Mouse (Mus musculus) embryo, embryonic 11 days (tissue): ENCODE data around the gene Neo1.
"Not testable (repeated sequence)": the region's sequence is repeated elsewhere in the genome, so short reads cannot be mapped to it uniquely, and the experiment has no call there.

Source experiments
- DNase-seq: peaks from one replicate; pipeline ENCODE4 v3.0.0-alpha.2; 2015

The Neo1 gene

DNA sequence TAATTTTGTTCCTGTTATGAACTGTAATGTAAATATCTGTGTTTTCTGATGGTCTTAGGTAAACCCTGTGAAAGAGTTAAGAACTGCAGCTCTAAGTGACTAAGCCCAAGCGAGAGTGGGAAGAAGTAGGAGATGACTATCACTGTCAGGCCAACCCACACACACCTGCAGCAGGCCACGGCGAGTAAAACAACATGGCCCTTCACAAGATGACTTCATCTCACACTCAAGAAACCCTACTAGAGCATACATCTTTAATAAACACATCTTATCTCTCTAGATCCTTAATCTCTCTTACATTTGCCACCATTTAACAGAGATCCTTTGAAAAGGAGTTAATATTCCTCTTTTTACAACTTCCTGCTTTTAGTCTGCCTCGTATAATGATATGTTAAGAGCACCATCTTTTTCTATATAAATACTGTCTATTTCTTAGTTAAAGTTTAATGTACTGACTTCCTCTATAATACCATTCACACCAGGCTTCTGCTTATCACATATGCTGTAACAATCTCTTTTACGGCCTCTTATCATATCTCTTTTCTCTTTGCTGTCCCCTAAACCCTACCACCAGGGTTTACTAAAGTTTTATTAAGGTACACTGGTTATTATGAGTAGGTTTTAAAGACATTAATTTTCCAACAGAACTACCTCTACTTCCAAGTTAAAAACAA is 46.8 kb downstream of the Neo1 start:
- no peak for DNase-seq

DNA sequence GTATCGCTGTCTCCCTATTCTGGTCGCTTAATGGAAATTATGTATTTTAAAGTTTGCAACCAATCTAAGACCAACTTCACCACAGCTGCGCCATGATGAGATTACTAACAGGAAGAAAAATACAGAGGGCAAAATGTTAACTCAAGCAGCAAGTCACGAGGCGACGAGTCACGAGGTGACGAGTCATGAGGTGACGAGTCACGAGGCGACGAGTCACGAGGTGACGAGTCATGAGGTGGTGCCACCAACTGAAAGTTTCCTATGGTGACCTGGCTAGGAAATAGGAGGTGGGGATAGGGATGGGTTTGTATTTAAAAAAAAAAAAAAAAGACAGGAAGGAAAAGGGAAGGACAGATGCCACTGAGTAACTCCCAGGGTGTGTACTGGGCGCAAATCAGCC is 57.2 kb downstream of the Neo1 start:
- no peak for DNase-seq

DNA sequence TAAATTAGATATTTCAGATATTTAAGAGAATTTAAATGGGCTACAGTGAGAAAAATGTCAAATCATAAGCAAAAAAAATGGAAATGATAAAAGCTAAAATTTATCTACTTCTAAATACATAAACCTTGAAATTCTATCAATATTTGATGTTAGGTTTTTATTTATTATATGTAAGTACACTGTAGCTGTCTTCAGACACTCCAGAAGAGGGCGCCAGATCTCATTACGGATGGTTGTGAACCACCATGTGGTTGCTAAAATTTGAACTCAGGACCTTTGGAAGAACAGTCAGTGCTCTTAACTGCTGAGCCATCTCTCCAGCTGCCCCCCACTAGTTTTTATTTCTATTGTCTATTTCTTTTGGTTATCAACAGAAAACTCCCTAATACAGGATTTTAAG is 65.1 kb downstream of the Neo1 start:
- not testable (repeated sequence) for DNase-seq

DNA sequence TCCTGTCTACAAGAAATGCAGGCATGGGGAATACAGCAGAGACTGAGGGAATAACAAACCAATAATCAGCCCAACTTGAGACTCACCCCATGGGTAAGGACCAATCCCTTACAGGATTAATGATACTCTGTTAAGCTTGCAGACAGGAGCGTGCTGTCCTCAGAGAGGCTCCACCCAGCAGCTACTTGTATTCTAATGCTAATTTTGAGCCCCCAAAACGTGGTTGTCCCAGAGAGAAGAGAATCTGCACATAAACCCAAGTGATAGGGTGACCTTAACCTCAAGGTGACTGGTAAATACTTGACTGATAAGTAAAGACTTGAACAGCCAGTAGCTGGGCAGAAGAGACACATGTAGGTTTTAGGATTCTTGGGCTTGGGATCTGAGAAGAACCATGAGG is 68.9 kb downstream of the Neo1 start:
- DNase-seq = no peak

DNA sequence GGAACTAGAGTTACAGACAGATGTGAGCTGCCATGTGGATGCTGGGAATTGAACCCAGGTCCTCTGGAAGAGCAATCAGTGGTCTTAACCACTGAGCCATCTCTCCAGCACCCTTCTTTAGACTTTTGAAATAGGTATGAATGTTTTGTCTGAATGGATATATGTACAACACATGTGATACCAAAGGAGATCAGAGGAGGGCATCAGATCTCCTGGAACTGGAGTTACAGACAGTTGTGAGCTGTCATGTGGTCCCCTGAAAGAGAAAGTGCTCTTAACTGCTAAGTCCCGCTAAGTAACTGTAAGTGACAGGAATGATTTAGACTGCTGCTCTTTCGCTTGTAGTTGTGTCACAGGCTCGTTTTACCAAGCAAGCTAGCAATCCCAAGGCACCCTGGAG is 80.7 kb downstream of the Neo1 start:
- DNase-seq = no peak

DNA sequence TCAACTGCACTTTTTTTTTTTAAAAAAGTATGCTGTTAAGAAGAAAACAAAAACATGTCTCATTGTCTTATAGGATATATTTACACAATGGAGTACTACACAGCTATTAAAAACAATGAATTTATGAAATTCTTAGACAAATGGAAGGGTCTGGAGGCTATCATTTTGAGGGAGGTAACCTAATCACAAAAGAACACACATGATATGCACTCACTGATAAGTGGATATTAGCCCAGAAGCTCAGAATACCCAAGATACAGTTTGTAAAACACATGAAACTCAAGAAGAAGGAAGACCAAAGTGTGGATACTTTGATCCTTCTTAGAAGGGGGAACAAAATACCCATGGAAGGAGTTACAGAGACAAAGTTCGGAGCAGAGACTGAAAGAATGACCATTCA is 90.3 kb downstream of the Neo1 start:
- DNase-seq = not testable (repeated sequence)

DNA sequence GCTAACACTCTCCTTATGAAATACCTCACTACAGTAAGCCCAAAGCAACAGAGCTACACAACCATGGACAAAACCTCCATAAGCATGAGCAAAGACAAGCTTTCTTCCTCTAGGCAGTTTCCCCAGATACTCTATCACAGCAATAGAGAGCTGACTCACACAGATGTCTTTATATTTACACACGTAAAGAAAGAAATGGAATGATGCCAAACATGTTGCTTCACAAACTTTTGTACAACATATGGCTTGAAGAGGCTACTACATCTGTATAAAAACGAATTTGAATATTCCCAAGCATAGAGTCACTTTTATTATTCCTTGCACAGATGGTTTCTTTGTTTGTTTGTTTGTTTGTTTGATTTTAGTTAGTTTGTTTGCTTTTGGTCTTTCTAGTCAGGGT is 101.5 kb downstream of the Neo1 start:
- DNase-seq = no peak

DNA sequence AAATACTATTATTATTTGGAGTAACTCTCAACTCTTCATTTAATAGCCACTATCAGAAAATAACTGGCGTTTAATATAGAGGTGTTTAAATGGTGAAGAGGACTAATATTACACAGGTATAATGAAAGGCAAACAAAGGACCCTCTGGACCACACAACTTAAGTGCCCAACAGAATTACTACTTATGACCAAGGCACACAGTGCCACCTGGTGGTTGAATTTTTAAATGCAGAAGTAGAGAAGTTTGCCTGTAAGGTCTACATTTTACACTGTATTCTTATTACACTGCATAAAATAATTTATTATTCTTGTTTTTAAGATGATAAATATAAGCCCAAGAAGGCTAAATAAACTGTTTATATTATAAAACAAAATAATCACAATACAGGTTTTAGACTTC is 108.1 kb downstream of the Neo1 start:
- peak; percentile 83 for DNase-seq

DNA sequence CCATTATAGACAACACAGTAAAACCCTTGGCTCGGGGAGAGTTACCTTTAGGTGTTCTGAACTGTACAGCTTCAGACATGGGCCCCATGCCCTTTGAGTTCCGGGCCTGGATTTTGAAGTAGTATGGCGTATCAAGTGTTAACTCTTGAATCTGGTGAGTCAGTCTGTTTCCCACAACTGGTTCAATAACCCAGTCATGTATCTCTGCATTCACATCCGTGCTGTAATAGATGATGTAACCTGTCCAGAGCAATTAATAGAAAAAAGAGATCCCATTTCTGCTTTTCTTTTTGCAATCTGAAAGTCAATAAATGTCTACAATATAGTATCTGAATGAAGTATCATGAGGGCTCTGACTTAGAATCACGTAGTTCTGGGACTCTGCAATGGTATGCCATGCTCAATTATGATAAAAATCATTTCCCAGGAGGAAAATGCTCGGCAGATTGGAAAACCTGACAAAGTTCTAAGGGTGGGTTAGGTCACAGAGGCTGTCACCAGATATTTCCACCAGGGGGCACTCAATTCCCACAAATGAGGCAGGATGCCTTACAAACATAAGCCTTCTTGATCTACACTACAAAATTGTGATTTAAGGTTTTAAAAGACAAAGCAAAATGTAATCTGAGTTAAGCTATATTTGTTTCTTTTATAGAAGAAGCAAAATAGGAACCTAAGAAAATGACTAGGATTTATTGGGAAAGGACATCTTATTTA is 133.2 kb downstream of the Neo1 start:
- peak; percentile 71 for DNase-seq

DNA sequence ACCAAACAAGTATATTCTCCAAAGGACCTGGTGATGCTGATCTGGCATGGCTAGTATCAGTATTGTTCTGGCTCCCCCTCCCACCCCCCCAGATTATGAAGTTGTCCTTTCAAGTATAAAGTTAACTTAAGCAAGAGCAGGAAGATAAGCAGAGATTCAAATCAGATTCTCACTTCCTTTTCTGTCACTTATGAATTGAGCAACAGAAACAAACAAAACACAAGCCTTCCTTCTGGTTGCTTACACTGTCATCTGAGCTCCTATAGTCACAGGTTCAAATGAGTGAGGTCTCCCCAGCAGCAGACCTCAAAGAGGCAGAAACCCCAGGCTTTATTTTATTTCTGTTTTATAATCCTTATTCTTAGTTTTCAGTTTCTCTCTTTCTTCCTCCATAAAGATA is 136.6 kb downstream of the Neo1 start:
- no peak for DNase-seq

DNA sequence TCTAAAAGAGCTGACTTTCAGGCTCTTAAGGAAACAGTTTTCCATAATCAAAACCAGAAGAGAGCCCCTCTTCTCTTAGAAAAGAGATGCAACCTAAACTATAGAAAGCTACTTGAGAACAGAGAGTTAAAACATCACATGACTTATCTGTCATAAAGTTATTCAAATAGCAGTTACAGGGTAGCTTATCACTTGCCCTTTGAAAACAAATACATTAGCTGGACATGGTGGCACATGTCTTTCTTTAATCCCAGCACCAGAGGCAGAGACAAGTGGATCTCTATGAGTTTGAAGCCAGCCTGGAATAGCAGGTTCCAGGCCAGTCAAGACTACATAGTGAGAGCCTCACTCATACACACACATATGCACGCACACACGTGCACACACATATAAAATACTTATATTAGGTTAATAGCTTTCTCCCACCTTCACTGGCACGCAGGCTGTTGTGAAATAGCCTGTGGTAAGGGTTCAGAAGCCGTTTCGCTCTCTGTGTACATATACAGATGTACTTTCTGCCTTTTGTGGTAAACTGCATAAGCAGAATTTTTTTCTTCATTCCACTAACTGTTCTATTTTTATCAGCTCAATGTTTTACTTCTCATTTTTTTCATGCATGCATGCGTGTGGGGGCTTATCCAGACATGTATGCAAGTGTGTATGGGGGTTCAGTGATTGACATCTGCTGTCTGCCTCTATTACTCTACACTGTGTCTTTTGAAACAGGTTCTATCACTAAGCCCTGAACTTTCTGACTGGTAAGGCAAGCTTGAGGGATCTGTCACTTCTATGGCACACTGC is 144.2 kb downstream of the Neo1 start:
- no peak for DNase-seq

DNA sequence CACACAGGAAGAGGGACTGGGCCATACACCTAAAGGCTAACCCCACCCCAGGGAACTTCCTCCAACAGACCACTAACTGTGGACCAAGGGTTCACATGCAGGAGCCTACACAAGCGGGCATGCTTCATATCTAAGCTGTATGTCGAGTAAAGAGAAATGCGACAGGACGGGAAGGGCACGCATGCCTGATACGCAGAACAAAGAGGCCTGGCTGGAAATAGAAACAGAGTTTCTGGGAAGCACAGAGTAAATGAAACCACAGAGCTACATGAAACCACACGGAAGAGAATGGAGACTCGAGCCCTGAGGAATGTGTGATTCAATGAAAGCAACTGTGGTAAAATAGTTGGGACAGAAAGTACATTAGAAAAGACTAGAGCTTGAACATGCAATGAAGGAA is 145.3 kb downstream of the Neo1 start:
- DNase-seq = no peak

DNA sequence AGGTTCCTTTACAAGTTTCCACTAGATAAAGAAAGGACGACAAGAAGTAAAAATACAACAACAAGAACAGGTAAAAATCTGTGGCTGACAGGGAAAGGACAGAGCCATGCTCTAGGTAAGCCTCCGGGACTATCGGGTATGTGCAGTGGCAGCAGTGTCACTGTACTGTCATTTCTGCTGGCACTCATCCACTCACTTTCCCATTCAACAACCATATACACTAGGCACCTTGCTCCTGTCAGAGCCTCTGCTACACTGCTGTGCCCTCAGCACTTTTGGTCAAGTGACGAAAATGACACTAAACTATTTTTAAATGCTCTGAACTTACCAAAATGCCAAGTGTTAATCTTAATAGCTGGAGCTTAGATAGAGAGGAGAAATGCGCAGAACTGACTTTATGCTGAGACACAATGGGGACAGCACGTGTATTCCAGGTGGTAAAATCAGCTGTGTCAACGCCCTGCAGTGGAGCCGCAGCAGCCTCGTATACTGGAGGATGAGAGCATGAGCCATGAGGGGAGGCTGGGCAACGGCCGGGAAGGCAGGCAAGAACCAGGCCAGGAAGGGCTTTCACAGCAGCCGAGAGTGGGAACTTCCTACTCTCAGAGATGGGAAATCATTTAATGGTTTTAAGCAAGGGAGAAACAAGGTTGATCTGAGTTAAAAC is 146.3 kb downstream of the Neo1 start:
- DNase-seq = no peak

DNA sequence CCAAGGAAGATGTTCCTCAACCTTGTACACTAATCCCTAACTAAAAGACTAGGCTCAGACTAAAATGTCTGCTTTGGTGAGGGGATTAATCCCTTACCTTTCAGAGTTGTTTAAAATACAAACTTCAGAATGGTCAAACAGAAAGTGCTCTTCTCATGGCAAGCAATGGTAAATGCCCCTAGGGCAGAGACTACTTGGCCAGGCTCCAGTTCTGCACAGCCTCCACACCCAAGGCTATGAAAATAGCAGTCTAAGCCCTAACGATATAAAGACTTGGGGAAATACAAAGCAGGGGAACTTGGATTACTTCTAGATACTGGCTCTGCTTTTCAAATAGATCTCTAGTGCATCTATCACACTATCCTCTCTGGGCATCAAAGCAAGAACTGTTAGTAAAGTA is 153.6 kb downstream of the Neo1 start:
- DNase-seq = no peak

DNA sequence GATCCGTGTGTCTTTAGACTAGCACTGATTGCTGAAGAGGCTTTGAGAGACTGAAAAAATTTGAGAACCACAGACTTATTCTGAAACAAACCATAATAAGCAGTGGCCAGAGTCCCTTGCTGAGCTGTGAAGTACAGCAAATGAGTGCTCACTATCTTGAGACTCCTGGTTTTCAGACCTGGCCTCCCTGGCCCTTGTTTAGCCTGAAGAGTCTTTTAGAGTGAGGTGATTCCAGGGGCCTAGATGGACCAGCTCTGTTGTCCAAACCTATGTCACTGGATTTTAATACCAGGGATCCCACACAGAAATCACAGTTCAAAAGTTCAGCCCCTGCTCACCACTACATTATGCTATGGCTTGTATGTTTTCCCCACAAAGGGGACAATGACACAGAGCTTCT is 156.4 kb downstream of the Neo1 start:
- DNase-seq = no peak

DNA sequence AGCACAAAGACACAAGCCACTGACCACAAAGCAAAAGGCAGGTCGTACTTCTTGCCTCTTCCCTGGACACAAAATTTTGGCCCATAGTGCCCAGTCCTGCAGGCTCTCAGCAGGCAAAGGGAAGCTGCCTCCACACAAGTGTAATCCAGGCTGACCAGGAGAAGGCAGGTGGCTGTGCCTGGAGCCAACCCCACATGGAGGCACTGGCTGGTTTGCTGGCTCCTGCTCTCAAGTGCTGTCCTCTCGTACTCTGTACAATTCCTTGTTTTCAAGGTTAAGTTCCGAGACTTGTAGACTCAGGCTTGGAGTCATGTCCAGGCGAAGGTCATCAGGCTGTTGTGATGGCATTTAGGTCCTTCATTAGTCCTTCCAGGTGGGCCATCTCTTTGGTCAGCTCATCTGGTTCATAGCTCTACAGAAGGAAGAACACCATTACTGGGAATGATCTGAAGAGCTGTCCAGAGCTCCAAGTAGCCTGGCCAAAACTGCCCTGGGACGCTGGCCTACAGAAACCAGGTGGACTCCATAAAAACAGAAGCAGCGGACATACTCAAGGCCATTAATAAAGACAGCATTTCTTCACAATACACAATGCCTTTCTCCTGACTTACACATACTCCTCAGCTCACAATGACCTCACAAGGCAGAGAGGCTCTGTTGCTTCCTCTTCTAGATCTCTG is 159.2 kb downstream of the Neo1 start:
- DNase-seq = no peak

DNA sequence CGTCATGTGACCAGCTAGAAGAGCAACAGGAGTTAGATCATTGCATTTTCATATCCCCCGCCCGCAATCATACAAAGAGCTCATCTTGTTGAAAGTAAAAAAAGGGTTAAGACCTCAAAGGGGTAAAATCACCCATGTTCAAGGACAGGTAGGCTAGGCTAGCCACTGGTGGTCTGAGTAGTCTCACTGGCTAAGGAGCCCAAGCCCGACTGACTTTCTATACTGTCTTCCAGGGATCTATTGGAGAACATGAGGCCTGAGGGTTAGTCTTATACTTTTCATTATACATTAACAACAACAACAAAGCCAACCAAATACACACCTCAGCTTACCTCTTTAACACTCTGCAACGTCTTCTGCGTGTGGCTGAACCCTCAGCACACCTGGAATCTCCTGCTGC is 160.8 kb downstream of the Neo1 start:
- DNase-seq = no peak

DNA sequence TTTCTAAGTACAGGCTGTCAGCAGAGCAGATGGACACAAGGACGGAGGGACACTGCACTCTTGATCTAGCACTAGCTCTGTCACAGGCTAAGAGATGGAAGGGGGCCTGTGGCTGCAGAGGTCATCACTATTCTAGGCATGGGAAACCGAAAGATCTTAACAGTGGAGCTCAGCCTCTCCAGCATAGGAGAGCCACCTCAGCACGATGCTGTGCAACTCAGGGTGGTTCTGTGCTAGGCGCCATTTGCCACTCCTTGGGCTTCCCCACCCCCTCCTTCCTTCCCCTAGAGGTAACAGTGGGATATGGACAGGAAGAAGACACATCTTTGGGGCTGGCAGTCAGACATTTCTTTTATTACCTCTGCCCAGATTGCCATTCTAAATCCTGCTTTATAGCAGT is 161.9 kb downstream of the Neo1 start:
- no peak for DNase-seq

DNA sequence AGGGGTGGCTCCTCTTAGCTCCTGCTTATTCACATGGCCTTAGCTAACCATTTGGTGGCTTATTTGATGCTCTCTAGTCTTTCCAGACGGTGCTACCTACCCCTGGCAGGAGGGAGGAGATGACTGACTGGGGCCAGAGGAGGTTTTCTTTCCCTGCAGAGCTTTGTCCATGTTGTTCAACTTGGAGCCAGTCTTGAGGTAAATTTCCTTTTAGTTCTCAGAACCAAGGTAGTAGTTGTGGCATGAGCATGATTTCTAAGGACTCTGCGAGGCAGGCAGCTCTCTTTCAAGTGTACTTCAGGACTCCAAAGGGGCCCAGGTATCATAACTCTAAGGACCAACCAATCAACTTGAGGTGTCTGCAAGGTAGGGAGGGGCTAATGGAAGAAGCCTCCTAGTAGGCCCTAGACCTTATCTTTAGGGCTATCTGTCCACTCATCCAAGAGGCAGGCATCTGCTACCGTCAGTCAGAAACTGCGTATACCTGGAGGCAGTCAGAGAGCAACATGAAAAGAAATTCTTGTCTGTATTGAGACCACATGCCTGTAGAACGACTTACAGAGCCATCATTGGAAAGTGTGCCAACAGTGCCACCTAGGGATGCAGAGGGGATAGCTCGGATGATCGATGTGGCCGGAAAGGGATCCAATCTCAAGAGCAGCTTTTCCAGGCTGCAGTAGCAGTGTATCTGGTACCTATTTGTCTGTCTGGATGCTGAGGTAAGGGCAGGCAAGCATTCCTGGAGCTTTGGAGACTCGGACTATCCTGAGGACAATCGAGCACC is 162.5 kb downstream of the Neo1 start:
- peak; percentile 74 for DNase-seq

DNA sequence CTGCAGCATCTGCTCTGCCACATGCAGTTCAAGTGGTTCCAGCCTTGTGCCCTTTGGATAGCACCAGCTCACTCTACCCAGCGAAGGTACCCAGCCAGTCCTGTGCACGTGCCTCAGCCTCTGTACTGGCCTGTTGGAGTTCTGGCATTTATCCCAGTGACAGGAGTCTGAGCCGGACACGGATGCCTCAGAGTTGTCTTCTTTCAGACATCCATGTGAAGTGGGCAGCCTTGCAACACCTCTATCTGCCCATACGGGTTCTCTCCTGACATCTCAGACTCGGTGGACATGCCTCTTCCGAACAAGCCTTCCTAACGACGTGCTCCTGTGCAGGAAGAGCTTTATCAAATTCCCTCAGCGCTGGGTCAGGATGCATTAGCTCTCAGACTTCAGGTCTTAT is 165.1 kb downstream of the Neo1 start:
- no peak for DNase-seq

DNA sequence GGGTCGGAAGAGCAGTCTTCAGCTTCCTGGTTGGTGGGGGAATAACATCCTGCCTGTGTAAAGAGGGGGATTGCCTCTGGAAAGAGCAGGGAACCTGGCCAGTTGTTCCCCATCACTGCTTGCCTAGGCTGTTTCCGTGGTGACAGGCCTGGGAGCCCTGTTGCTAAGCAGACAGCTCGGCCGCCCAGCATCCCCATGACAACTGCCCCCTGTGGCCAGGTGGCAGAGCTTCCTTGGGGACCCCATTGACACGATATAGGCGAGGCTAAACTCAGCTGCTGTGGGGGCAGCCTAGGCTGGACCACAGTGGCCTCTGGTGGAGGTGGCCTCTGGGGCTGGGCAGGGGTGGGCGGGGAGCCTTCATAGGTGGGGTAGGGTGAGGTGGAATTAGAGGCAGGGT is 172.4 kb downstream of the Neo1 start:
- DNase-seq = peak; percentile 55

DNA sequence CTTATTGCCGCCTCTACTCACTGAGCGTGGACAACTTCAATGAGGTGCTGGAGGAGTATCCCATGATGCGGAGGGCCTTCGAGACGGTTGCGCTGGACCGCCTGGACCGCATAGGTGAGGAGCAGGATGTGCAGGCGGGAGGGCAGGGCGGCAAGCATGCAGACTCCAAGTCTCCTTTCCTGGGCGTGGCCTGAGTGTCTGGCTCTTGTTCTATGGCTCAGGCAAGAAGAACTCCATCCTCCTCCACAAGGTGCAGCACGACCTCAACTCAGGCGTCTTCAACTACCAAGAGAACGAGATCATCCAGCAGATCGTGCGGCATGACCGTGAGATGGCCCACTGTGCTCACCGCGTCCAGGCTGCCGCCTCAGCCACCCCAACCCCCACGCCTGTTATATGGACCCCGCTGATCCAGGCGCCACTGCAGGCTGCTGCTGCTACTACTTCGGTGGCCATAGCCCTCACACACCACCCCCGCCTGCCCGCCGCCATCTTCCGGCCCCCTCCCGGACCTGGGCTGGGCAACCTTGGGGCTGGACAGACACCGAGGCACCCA is 177.1 kb downstream of the Neo1 start:
- peak; percentile 59 for DNase-seq
